Mouse (Mus musculus): ENCODE data around the gene Pskh1. TPM values are rescaled to one million over a fixed set of nuclear protein-coding genes. Genes with fewer than 3 reads are reported as not detected.
A peak's percentile ranks its signal among the peaks of the same experiment; 100 is the strongest.

Gene Pskh1
- polyA plus RNA-seq, 1 experiment from 2014 or later = 26.0 TPM

- H3K9me3 ChIP-seq = no peaks in the 10 kb centered on the region
- H3K36me3 ChIP-seq = no peaks in the 10 kb centered on the region
- no peaks in the 10 kb centered on the region for H3K27me3 ChIP-seq (replicated peaks)
- peak within 1 kb of the TSS; percentile 81 for H3K9ac ChIP-seq
- H3K27ac ChIP-seq = peak within 1 kb of the TSS; percentile 88
- WGBS = 14% methylated on average over 4 of the region's 4 CpGs
- 0 out of 2 replicates have a peak, but pooled peaks cover 4% of the 10 kb centered on the region for H3K4me1 ChIP-seq (replicated peaks)
- H3K4me2 ChIP-seq (replicated peaks) = peak within 1 kb of the TSS; percentile 93
- 0 out of 2 replicates have a peak, but pooled peaks have one; percentile 2 for ATAC-seq
- H3K4me3 ChIP-seq (replicated peaks) = peak within 1 kb of the TSS; percentile 90
Measured at GRCm38 (mm10) chr8:105938306-105938669, 38.0 kb downstream of the Pskh1 start, which contains the start of gene Psmb10. Psmb10 (minus strand) TSS chr8:105938444.

DNA sequence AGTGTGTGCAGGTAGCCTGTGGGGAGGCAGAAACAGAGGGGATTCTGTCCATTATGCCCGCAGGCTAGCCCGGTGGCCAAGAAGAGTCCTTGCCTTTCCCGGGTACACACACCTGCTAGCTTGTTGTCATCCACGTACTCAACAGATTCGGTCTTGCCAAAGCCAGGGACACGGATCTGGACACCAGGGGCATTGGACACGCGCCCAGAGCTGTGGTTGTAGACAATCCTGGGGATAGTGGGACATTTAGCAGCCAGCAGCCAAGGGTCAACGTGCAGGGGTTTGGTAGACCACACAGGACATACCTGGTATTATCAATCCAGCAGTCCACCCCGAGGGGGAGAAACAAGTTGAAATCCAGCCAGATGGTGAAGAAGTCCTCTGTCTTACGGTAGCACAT lies 41.8 kb downstream of the Pskh1 start:
- H3K36me3 ChIP-seq = peaks cover 10% of the 10 kb centered on the region; the same call in 1 of the 2 replicates

DNA sequence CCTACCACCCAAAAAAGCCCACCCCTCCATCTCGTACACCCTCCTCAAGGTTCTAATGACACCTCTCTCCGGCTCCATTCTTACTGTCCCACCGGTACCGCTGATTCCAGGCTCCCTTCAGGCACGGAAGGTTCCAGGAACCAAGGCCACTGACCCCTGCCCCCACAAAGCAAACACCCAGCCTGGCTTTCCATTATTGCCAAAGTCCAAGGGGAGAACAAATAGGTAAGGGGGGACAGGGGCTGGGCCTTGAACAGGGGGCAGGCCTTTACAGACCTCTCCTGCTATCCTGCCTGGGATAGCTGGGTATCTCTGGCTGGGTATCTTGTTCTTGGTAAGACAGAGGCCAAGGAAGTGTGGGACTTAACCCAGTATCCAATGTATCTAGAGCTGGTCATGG lies 42.3 kb downstream of the Pskh1 start:
- 0 out of 2 replicates have a peak, but pooled peaks cover 4% of the 10 kb centered on the region for H3K4me1 ChIP-seq (replicated peaks)
- peaks cover 10% of the 10 kb centered on the region; the same call in 1 of the 2 replicates for H3K36me3 ChIP-seq
- WGBS = 92% methylated on average over 5 of the region's 5 CpGs
- H3K4me2 ChIP-seq (replicated peaks) = no peak overlapping the region
- no peak overlapping the region for H3K4me3 ChIP-seq (replicated peaks)
- no peak for ATAC-seq
- no peaks in the 10 kb centered on the region for H3K27me3 ChIP-seq (replicated peaks)
- no peak overlapping the region for H3K9ac ChIP-seq
- no peak overlapping the region for H3K27ac ChIP-seq
- no peaks in the 10 kb centered on the region for H3K9me3 ChIP-seq

More for the DNA sequence above, 41.8 kb downstream of the Pskh1 start:
- no peak overlapping the region for H3K27ac ChIP-seq
- no peak overlapping the region for H3K9ac ChIP-seq
- no peak overlapping the region for H3K4me2 ChIP-seq (replicated peaks)
- H3K9me3 ChIP-seq = no peaks in the 10 kb centered on the region
- H3K4me1 ChIP-seq (replicated peaks) = 0 out of 2 replicates have a peak, but pooled peaks cover 4% of the 10 kb centered on the region
- H3K4me3 ChIP-seq (replicated peaks) = no peak overlapping the region
- ATAC-seq = no peak
- no peaks in the 10 kb centered on the region for H3K27me3 ChIP-seq (replicated peaks)
- 90% methylated on average over 11 of the region's 11 CpGs for WGBS

DNA sequence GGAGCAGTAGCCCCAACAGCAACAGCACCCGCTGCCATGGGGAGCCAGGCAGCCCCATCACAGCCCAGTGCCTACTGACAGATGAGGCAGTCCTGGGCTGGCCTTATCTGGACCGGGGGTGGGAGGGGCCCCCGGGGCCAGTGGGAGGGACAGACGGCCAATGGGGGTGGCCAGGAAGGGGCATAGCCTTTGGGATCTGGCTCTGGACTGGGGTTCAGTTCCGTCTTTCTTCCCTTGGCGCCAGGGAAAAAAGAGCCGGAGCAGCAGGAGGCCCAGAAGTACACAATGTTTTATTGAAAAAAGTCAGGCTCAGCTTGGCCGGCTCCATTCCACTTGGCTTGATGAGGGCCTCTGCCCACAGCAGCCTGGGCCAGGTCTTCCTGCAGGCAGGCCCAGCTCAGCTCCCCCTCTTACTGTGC lies 43.1 kb downstream of the Pskh1 start, which contains the start of gene Lcat:
Gene Lcat, minus strand, starts transcription at position 62 of the 419 bp plus-strand sequence.
- Histone ChIP-seq H3K4me1 (replicated peaks) (0 out of 2 replicates have a peak, but pooled peaks cover under 1% of the 10 kb centered on the region), H3K9ac (no peak within 1 kb of the TSS), H3K4me3 (replicated peaks) (no peak within 1 kb of the TSS), H3K4me2 (replicated peaks) (no peak within 1 kb of the TSS), H3K27me3 (replicated peaks) (no peaks in the 10 kb centered on the region), H3K27ac (no peak within 1 kb of the TSS), H3K9me3 (no peaks in the 10 kb centered on the region), H3K36me3 (peaks cover 10% of the 10 kb centered on the region; the same call in 1 of the 2 replicates)
- 82% methylated on average over 8 of the region's 8 CpGs for WGBS
- ATAC-seq = no peak

- H3K9ac ChIP-seq = no peak overlapping the region
- H3K36me3 ChIP-seq = peaks cover 22% of the 10 kb centered on the region; the same call in 1 of the 2 replicates
- no peaks in the 10 kb centered on the region for H3K27me3 ChIP-seq (replicated peaks)
- H3K4me3 ChIP-seq (replicated peaks) = no peak overlapping the region
- no peaks in the 10 kb centered on the region for H3K9me3 ChIP-seq
- WGBS = 57% methylated on average over 10 of the region's 10 CpGs
- peaks cover 7% of the 10 kb centered on the region for H3K4me1 ChIP-seq (replicated peaks)
- no peak overlapping the region for H3K4me2 ChIP-seq (replicated peaks)
- peak; percentile 59 for ATAC-seq
- no peak overlapping the region for H3K27ac ChIP-seq
Measured at GRCm38 (mm10) chr8:105949350-105949749, 49.1 kb downstream of the Pskh1 start.

DNA sequence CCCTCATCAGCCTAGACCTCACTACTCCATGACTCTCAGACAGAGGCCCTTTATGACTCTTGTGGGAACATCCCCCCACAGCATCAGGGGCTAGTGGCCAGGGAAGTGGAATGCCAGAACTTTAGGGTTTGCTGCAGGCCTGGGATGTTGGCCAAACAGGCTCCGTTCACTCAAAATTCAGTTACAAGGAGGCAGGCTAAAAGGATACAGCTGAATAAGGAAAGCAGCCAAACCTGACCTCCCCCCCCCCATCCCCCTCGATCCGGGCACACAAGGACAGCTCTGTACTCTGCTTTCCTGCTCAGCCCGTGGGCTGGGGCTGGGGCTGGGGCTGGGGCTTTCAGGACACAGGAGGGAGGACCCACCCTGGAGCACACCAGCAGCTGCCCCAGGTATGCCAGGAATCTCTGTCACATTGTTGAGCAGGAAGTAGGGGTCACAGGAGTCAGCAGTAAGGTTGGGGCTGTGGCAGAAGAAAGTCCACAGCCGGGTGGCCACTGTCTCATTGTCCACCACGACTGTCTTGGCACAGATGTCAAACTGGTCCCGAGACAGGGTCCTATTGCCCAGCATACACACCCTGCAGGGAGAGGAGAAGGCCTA lies 50.9 kb downstream of the Pskh1 start:
- no peak overlapping the region for H3K4me2 ChIP-seq (replicated peaks)
- H3K9me3 ChIP-seq = no peaks in the 10 kb centered on the region
- H3K27me3 ChIP-seq (replicated peaks) = no peaks in the 10 kb centered on the region
- WGBS = 26% methylated on average over 7 of the region's 7 CpGs
- ATAC-seq = 0 out of 2 replicates have a peak, but pooled peaks have one; percentile 21
- H3K27ac ChIP-seq = no peak overlapping the region
- no peak overlapping the region for H3K9ac ChIP-seq
- H3K4me1 ChIP-seq (replicated peaks) = peaks cover 7% of the 10 kb centered on the region
- H3K36me3 ChIP-seq = peaks cover 15% of the 10 kb centered on the region; the same call in 1 of the 2 replicates
- H3K4me3 ChIP-seq (replicated peaks) = no peak overlapping the region

- H3K36me3 ChIP-seq = peaks cover 6% of the 10 kb centered on the region
- H3K27ac ChIP-seq = no peak overlapping the region
- no peak overlapping the region for H3K4me3 ChIP-seq (replicated peaks)
- no peaks in the 10 kb centered on the region for H3K27me3 ChIP-seq (replicated peaks)
- no peak overlapping the region for H3K9ac ChIP-seq
- ATAC-seq = no peak
- 93% methylated on average over 4 of the region's 4 CpGs for WGBS
- 0 out of 2 replicates have a peak, but pooled peaks cover 2% of the 10 kb centered on the region for H3K4me1 ChIP-seq (replicated peaks)
- no peak overlapping the region for H3K4me2 ChIP-seq (replicated peaks)
- H3K9me3 ChIP-seq = no peaks in the 10 kb centered on the region
Measured at GRCm38 (mm10) chr8:105956556-105956955, 56.3 kb downstream of the Pskh1 start.

GRCm38 (mm10) chr8:105957813-105958212 lies 57.6 kb downstream of the Pskh1 start:
- Histone ChIP-seq H3K27ac (no peak overlapping the region), H3K9me3 (no peaks in the 10 kb centered on the region), H3K36me3 (peaks cover 6% of the 10 kb centered on the region), H3K27me3 (replicated peaks) (no peaks in the 10 kb centered on the region), H3K4me2 (replicated peaks) (no peak overlapping the region), H3K9ac (no peak overlapping the region), H3K4me3 (replicated peaks) (no peak overlapping the region), H3K4me1 (replicated peaks) (0 out of 2 replicates have a peak, but pooled peaks cover 2% of the 10 kb centered on the region)
- no peak for ATAC-seq
- WGBS = 69% methylated on average over 4 of the region's 4 CpGs

GRCm38 (mm10) chr8:105959350-105959749 lies 59.1 kb downstream of the Pskh1 start:
- Histone ChIP-seq H3K4me1 (replicated peaks) (peaks cover 13% of the 10 kb centered on the region), H3K4me3 (replicated peaks) (no peak overlapping the region), H3K27ac (no peak overlapping the region), H3K27me3 (replicated peaks) (no peaks in the 10 kb centered on the region), H3K9me3 (no peaks in the 10 kb centered on the region), H3K9ac (no peak overlapping the region), H3K4me2 (replicated peaks) (no peak overlapping the region), H3K36me3 (no peaks in the 10 kb centered on the region; the same call in none of the 2 replicates)
- 77% methylated on average over 7 of the region's 7 CpGs for WGBS
- ATAC-seq = peak; percentile 66; the same call in 1 of the 2 replicates

- WGBS = 84% methylated on average over 14 of the region's 14 CpGs
- H3K4me2 ChIP-seq (replicated peaks) = no peak overlapping the region
- no peaks in the 10 kb centered on the region for H3K9me3 ChIP-seq
- no peaks in the 10 kb centered on the region for H3K27me3 ChIP-seq (replicated peaks)
- H3K4me1 ChIP-seq (replicated peaks) = peaks cover 23% of the 10 kb centered on the region
- no peak overlapping the region for H3K4me3 ChIP-seq (replicated peaks)
- H3K27ac ChIP-seq = no peak overlapping the region
- H3K9ac ChIP-seq = no peak overlapping the region
- no peaks in the 10 kb centered on the region; the same call in none of the 2 replicates for H3K36me3 ChIP-seq
- no peak for ATAC-seq
Measured at GRCm38 (mm10) chr8:105961101-105961500, 60.9 kb downstream of the Pskh1 start.

- ATAC-seq = no peak
- 87% methylated on average over 10 of the region's 10 CpGs for WGBS
- Histone ChIP-seq H3K4me3 (replicated peaks) (no peak overlapping the region), H3K4me2 (replicated peaks) (no peak overlapping the region), H3K4me1 (replicated peaks) (peaks cover 25% of the 10 kb centered on the region), H3K36me3 (no peaks in the 10 kb centered on the region; the same call in none of the 2 replicates), H3K27ac (no peak overlapping the region), H3K9ac (no peak overlapping the region), H3K9me3 (no peaks in the 10 kb centered on the region), H3K27me3 (replicated peaks) (no peaks in the 10 kb centered on the region)
Measured at GRCm38 (mm10) chr8:105961536-105961935, 61.3 kb downstream of the Pskh1 start.

DNA sequence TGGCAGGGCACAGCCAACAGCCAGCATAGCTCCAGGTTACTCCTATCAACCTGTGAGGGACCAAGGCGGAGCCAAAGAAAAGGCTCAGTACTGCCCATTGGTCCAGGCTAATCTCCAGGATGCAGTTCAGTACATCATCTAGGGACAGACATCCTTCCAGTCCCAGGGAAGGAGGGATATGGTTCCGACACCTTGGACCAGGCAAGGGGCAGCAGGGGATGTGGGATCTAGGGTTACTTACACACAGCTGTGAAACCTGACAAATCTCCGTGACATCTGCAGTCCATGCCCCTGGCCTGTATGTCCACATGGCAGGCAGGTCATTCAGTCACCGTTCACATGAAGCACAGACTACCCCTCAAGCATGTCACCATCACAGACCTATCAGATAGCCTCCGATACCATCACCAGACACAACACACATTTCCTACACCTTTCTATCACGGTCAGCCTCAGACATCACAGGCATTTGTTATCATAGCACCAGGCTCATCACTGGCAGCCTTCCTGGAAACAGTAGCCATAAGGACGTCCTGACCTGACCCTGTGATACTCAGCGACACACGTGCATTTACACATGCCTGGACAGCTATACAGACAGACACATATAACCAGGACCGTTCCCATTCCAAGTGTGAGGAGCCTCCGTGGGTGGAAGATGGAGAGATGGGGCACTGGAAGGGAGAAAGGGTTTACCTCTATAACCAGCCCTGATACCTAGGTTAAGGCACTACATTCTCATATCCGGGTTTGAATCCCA lies 64.4 kb downstream of the Pskh1 start:
- Histone ChIP-seq H3K9ac (peak overlapping the region; percentile 86), H3K27ac (no peak overlapping the region), H3K4me3 (replicated peaks) (peak overlapping the region; percentile 78), H3K9me3 (no peaks in the 10 kb centered on the region), H3K4me2 (replicated peaks) (peak overlapping the region; percentile 86), H3K27me3 (replicated peaks) (no peaks in the 10 kb centered on the region), H3K36me3 (no peaks in the 10 kb centered on the region; the same call in 1 of the 2 replicates), H3K4me1 (replicated peaks) (peaks cover 32% of the 10 kb centered on the region)
- ATAC-seq = no peak; the same call in 1 of the 2 replicates
- 51% methylated on average over 12 of the region's 12 CpGs for WGBS
